Mouse (Mus musculus): ENCODE data around the gene Foxp1.

GRCm38 (mm10) chr6:99269921-99270320 is 252.6 kb downstream of the Foxp1 start:
- TF ChIP-seq POLR2A (IDR thresholded peaks at IDR 0.05; ENCODE audit: control insufficient read depth, extremely low read depth, insufficient read depth, low read length, poor library complexity) (no peak), CTCF (IDR thresholded peaks at IDR 0.05; ENCODE audit: borderline replicate concordance, control insufficient read depth, extremely low read depth, insufficient read depth, low read length, poor library complexity) (no peak)
